Mouse (Mus musculus): Measurements from ENCODE around the gene Commd6.

GRCm38 (mm10) chr14:101653581-101654525 lies 13.4 kb upstream of the Commd6 start, which contains the start of gene Uchl3:
- TF ChIP-seq TAL1 (conservative IDR thresholded peaks at IDR 0.05; ENCODE audit: low read depth, low read length) (no peak), GATA1 (IDR thresholded peaks at IDR 0.05; ENCODE audit: borderline replicate concordance, low read length) (no peak), CTCF (IDR thresholded peaks at IDR 0.05; ENCODE audit: low read depth, low read length) (peak; percentile 96)
